Mouse (Mus musculus): ENCODE results near the gene Slc9a8. TPM values are rescaled to one million over a fixed set of nuclear protein-coding genes. Genes with fewer than 3 reads are reported as not detected.
A peak's percentile ranks its signal among the peaks of the same experiment; 100 is the strongest.

The Slc9a8 gene
- polyA plus RNA-seq, 1 experiment from 2014 or later, result 16.2 TPM

- WGBS, result 95% methylated on average over 7 of the region's 7 CpGs
- Histone ChIP-seq H3K36me3 (ENCODE audit: control insufficient read depth, insufficient read depth, low read length) (no peaks in the 10 kb centered on the region), H3K9me3 (ENCODE audit: control insufficient read depth, low read length) (no peaks in the 10 kb centered on the region), H3K4me2 (ENCODE audit: low read depth) (no peak overlapping the region), H3K4me1 (ENCODE audit: control insufficient read depth, insufficient read depth, low read length) (no peaks in the 10 kb centered on the region), H3K4me3 (ENCODE audit: low read depth, low read length) (no peak overlapping the region), H3K9ac (ENCODE audit: low read length) (no peak overlapping the region), H3K27me3 (ENCODE audit: control insufficient read depth, insufficient read depth, low read length) (no peaks in the 10 kb centered on the region), H3K27ac (ENCODE audit: low read depth, low read length) (no peak overlapping the region)
- DNase-seq (ENCODE audit: low spot score) (no peak), ATAC-seq (ENCODE audit: insufficient read depth, low FRiP score, low TSS enrichment) (no peak)
Observed at GRCm38 (mm10) chr2:167399646-167400045, 21.9 kb upstream of the Slc9a8 start.

- Histone ChIP-seq H3K9ac (ENCODE audit: low read length) (no peak overlapping the region), H3K36me3 (ENCODE audit: control insufficient read depth, insufficient read depth, low read length) (no peaks in the 10 kb centered on the region), H3K4me1 (ENCODE audit: control insufficient read depth, insufficient read depth, low read length) (no peaks in the 10 kb centered on the region), H3K27me3 (ENCODE audit: control insufficient read depth, insufficient read depth, low read length) (no peaks in the 10 kb centered on the region), H3K4me2 (ENCODE audit: low read depth) (no peak overlapping the region), H3K4me3 (ENCODE audit: low read depth, low read length) (no peak overlapping the region), H3K9me3 (ENCODE audit: control insufficient read depth, low read length) (no peaks in the 10 kb centered on the region), H3K27ac (ENCODE audit: low read depth, low read length) (no peak overlapping the region)
- ATAC-seq (ENCODE audit: insufficient read depth, low FRiP score, low TSS enrichment) (no peak), DNase-seq (ENCODE audit: low spot score) (no peak)
- 72% methylated on average over 7 of the region's 7 CpGs for WGBS
Observed at GRCm38 (mm10) chr2:167403085-167403484, 18.4 kb upstream of the Slc9a8 start.

- H3K36me3 ChIP-seq (ENCODE audit: control insufficient read depth, insufficient read depth, low read length), result no peaks in the 10 kb centered on the region
- DNase-seq (ENCODE audit: low spot score) (no peak), ATAC-seq (ENCODE audit: insufficient read depth, low FRiP score, low TSS enrichment) (no peak)
- H3K4me2 ChIP-seq (ENCODE audit: low read depth), result no peak overlapping the region
- no peaks in the 10 kb centered on the region for H3K9me3 ChIP-seq (ENCODE audit: control insufficient read depth, low read length)
- H3K9ac ChIP-seq (ENCODE audit: low read length), result no peak overlapping the region
- H3K4me3 ChIP-seq (ENCODE audit: low read depth, low read length), result no peak overlapping the region
- H3K27me3 ChIP-seq (ENCODE audit: control insufficient read depth, insufficient read depth, low read length), result no peaks in the 10 kb centered on the region
- WGBS, result 84% methylated on average over 20 of the region's 20 CpGs
- no peak overlapping the region for H3K27ac ChIP-seq (ENCODE audit: low read depth, low read length)
- no peaks in the 10 kb centered on the region for H3K4me1 ChIP-seq (ENCODE audit: control insufficient read depth, insufficient read depth, low read length)
Observed at GRCm38 (mm10) chr2:167405101-167405880, 16.2 kb upstream of the Slc9a8 start.

GRCm38 (mm10) chr2:167407296-167407929 is 14.1 kb upstream of the Slc9a8 start:
- Histone ChIP-seq H3K36me3 (ENCODE audit: control insufficient read depth, insufficient read depth, low read length) (no peaks in the 10 kb centered on the region), H3K27me3 (ENCODE audit: control insufficient read depth, insufficient read depth, low read length) (no peaks in the 10 kb centered on the region), H3K27ac (ENCODE audit: low read depth, low read length) (no peak overlapping the region), H3K4me1 (ENCODE audit: control insufficient read depth, insufficient read depth, low read length) (no peaks in the 10 kb centered on the region), H3K9me3 (ENCODE audit: control insufficient read depth, low read length) (no peaks in the 10 kb centered on the region), H3K4me3 (ENCODE audit: low read depth, low read length) (no peak overlapping the region), H3K4me2 (ENCODE audit: low read depth) (no peak overlapping the region), H3K9ac (ENCODE audit: low read length) (no peak overlapping the region)
- DNase-seq (ENCODE audit: low spot score) (no peak), ATAC-seq (ENCODE audit: insufficient read depth, low FRiP score, low TSS enrichment) (no peak)
- 96% methylated on average over 16 of the region's 16 CpGs for WGBS

- no peak for ATAC-seq (ENCODE audit: insufficient read depth, low FRiP score, low TSS enrichment)
- 84% methylated on average over 5 of the region's 5 CpGs for WGBS
- DNase-seq (ENCODE audit: low spot score), result no peak
Observed at GRCm38 (mm10) chr2:167414461-167414860, 7.1 kb upstream of the Slc9a8 start.

GRCm38 (mm10) chr2:167415970-167416563 is 5.4 kb upstream of the Slc9a8 start:
- DNase-seq (ENCODE audit: low spot score) (no peak), ATAC-seq (ENCODE audit: insufficient read depth, low FRiP score, low TSS enrichment) (no peak)
- Histone ChIP-seq H3K27me3 (ENCODE audit: control insufficient read depth, insufficient read depth, low read length) (no peaks in the 10 kb centered on the region), H3K4me2 (ENCODE audit: low read depth) (no peak overlapping the region), H3K4me1 (ENCODE audit: control insufficient read depth, insufficient read depth, low read length) (peaks cover 6% of the 10 kb centered on the region), H3K4me3 (ENCODE audit: low read depth, low read length) (no peak overlapping the region), H3K36me3 (ENCODE audit: control insufficient read depth, insufficient read depth, low read length) (no peaks in the 10 kb centered on the region), H3K27ac (ENCODE audit: low read depth, low read length) (no peak overlapping the region), H3K9ac (ENCODE audit: low read length) (no peak overlapping the region), H3K9me3 (ENCODE audit: control insufficient read depth, low read length) (no peaks in the 10 kb centered on the region)
- WGBS, result 66% methylated on average over 9 of the region's 9 CpGs

More at GRCm38 (mm10) chr2:167414461-167414860, 7.1 kb upstream of the Slc9a8 start:
- Histone ChIP-seq H3K4me1 (ENCODE audit: control insufficient read depth, insufficient read depth, low read length) (no peaks in the 10 kb centered on the region), H3K27ac (ENCODE audit: low read depth, low read length) (no peak overlapping the region), H3K4me3 (ENCODE audit: low read depth, low read length) (no peak overlapping the region), H3K9me3 (ENCODE audit: control insufficient read depth, low read length) (no peaks in the 10 kb centered on the region), H3K36me3 (ENCODE audit: control insufficient read depth, insufficient read depth, low read length) (no peaks in the 10 kb centered on the region), H3K27me3 (ENCODE audit: control insufficient read depth, insufficient read depth, low read length) (no peaks in the 10 kb centered on the region), H3K4me2 (ENCODE audit: low read depth) (no peak overlapping the region), H3K9ac (ENCODE audit: low read length) (no peak overlapping the region)

GRCm38 (mm10) chr2:167417048-167417447 is 4.5 kb upstream of the Slc9a8 start:
- H3K36me3 ChIP-seq (ENCODE audit: control insufficient read depth, insufficient read depth, low read length), result no peaks in the 10 kb centered on the region
- peaks cover 6% of the 10 kb centered on the region for H3K4me1 ChIP-seq (ENCODE audit: control insufficient read depth, insufficient read depth, low read length)
- no peak for DNase-seq (ENCODE audit: low spot score)
- H3K4me3 ChIP-seq (ENCODE audit: low read depth, low read length), result no peak overlapping the region
- no peak overlapping the region for H3K9ac ChIP-seq (ENCODE audit: low read length)
- 96% methylated on average over 3 of the region's 3 CpGs for WGBS
- no peak overlapping the region for H3K27ac ChIP-seq (ENCODE audit: low read depth, low read length)
- no peaks in the 10 kb centered on the region for H3K27me3 ChIP-seq (ENCODE audit: control insufficient read depth, insufficient read depth, low read length)
- no peak for ATAC-seq (ENCODE audit: insufficient read depth, low FRiP score, low TSS enrichment)
- H3K4me2 ChIP-seq (ENCODE audit: low read depth), result no peak overlapping the region
- no peaks in the 10 kb centered on the region for H3K9me3 ChIP-seq (ENCODE audit: control insufficient read depth, low read length)

- H3K9ac ChIP-seq (ENCODE audit: low read length), result no peak overlapping the region
- no peaks in the 10 kb centered on the region for H3K36me3 ChIP-seq (ENCODE audit: control insufficient read depth, insufficient read depth, low read length)
- H3K4me3 ChIP-seq (ENCODE audit: low read depth, low read length), result no peak overlapping the region
- no peak overlapping the region for H3K27ac ChIP-seq (ENCODE audit: low read depth, low read length)
- ATAC-seq (ENCODE audit: insufficient read depth, low FRiP score, low TSS enrichment) (no peak), DNase-seq (ENCODE audit: low spot score) (peak; percentile 57)
- 41% methylated on average over 4 of the region's 4 CpGs for WGBS
- H3K4me1 ChIP-seq (ENCODE audit: control insufficient read depth, insufficient read depth, low read length), result peaks cover 10% of the 10 kb centered on the region
- no peaks in the 10 kb centered on the region for H3K27me3 ChIP-seq (ENCODE audit: control insufficient read depth, insufficient read depth, low read length)
- no peak overlapping the region for H3K4me2 ChIP-seq (ENCODE audit: low read depth)
- no peaks in the 10 kb centered on the region for H3K9me3 ChIP-seq (ENCODE audit: control insufficient read depth, low read length)
Observed at GRCm38 (mm10) chr2:167417694-167418093, 3.8 kb upstream of the Slc9a8 start.

All from neural tube, embryonic 11.5 days (tissue).